Mouse (Mus musculus) intestine, embryonic 15.5 days (tissue): ENCODE results near the gene Morc1. TPM values are rescaled to one million over a fixed set of nuclear protein-coding genes. Genes with fewer than 3 reads are reported as not detected.

ENCODE experiments used
- ATAC-seq: fragments of 200-750 bp; cut with Nextera tagmentation; 2 replicates; pipeline ENCODE4 v1.8.0; 2017; ENCODE audit warnings: moderate TSS enrichment, moderate library complexity
- H3K27ac ChIP-seq: fragments of 300-500 bp; sonication (generic); 2 replicates; pipeline ENCODE4 v1.5.1; 2015; ENCODE audit warnings: mild to moderate bottlenecking, inconsistent platforms
- H3K27me3 ChIP-seq: fragments of 300-500 bp; sonication (generic); replicated peaks from 2 replicates; pipeline ENCODE4 v1.6.1; 2015; ENCODE audit warnings: inconsistent platforms
- H3K36me3 ChIP-seq: fragments of 300-500 bp; sonication (generic); 2 replicates; pipeline ENCODE4 v1.6.1; 2015; ENCODE audit warnings: inconsistent platforms
- H3K4me1 ChIP-seq: fragments of 300-500 bp; sonication (generic); replicated peaks from 2 replicates; pipeline ENCODE4 v1.6.1; 2015; ENCODE audit warnings: inconsistent platforms
- H3K4me2 ChIP-seq: fragments of 300-500 bp; sonication (generic); replicated peaks from 2 replicates; pipeline ENCODE4 v1.6.1; 2015; ENCODE audit warnings: mild to moderate bottlenecking, inconsistent platforms
- H3K4me3 ChIP-seq: fragments of 300-500 bp; sonication (generic); replicated peaks from 2 replicates; pipeline ENCODE4 v1.5.1; 2015; ENCODE audit warnings: inconsistent platforms
- H3K9ac ChIP-seq: fragments of 300-500 bp; sonication (generic); 2 replicates; pipeline ENCODE4 v1.6.1; 2015; ENCODE audit warnings: inconsistent platforms
- H3K9me3 ChIP-seq: fragments of 300-500 bp; sonication (generic); 2 replicates; pipeline ENCODE4 v1.6.1; 2016; ENCODE audit warnings: inconsistent platforms
- WGBS: fragments of 180-500 bp; shearing (Covaris S2); methylation state at CpG from one replicate; pipeline ENCODE4 v1.1.7; 2015; 5-methylcytosine and 5-hydroxymethylcytosine counted together
- polyA plus RNA-seq: library from polyadenylated mRNA; unstranded; fragments of >200 nt; fragmentation: Nextera tagmentation; extraction: Ambion mirVana; gene quantifications from 2 replicates; pipeline ENCODE4 v1.2.1, GENCODE M21; 2015

Gene Morc1
- polyA plus RNA-seq, 1 experiment from 2014 or later: 0.15 TPM

GRCm38 (mm10) chr16:48519569-48519968 is 88.5 kb downstream of the Morc1 start:
- Histone ChIP-seq H3K4me1 (no peaks in the 10 kb centered on the region), H3K4me3 (no peak overlapping the region), H3K9me3 (no peaks in the 10 kb centered on the region), H3K27me3 (no peaks in the 10 kb centered on the region), H3K9ac (no peak overlapping the region), H3K4me2 (no peak overlapping the region), H3K27ac (no peak overlapping the region), H3K36me3 (no peaks in the 10 kb centered on the region)
- ATAC-seq: no peak

GRCm38 (mm10) chr16:48537108-48537507 is 106.1 kb downstream of the Morc1 start:
- Histone ChIP-seq H3K4me3 (no peak overlapping the region), H3K27me3 (no peaks in the 10 kb centered on the region), H3K9me3 (no peaks in the 10 kb centered on the region), H3K27ac (no peak overlapping the region), H3K36me3 (no peaks in the 10 kb centered on the region), H3K9ac (no peak overlapping the region), H3K4me2 (no peak overlapping the region), H3K4me1 (no peaks in the 10 kb centered on the region)
- 81% methylated on average over 5 of the region's 5 CpGs for WGBS
- ATAC-seq: no peak

GRCm38 (mm10) chr16:48562290-48563080 is 131.4 kb downstream of the Morc1 start:
- Histone ChIP-seq H3K27ac (no peak overlapping the region), H3K4me2 (no peak overlapping the region), H3K4me1 (no peaks in the 10 kb centered on the region), H3K9me3 (no peaks in the 10 kb centered on the region), H3K27me3 (no peaks in the 10 kb centered on the region), H3K9ac (no peak overlapping the region), H3K4me3 (no peak overlapping the region), H3K36me3 (no peaks in the 10 kb centered on the region)
- no peak for ATAC-seq
- WGBS: 53% methylated on average over 11 of the region's 11 CpGs

GRCm38 (mm10) chr16:48570354-48570753 is 139.3 kb downstream of the Morc1 start:
- Histone ChIP-seq H3K27me3 (no peaks in the 10 kb centered on the region), H3K4me2 (no peak overlapping the region), H3K9ac (no peak overlapping the region), H3K27ac (no peak overlapping the region), H3K4me1 (no peaks in the 10 kb centered on the region), H3K4me3 (no peak overlapping the region), H3K9me3 (no peaks in the 10 kb centered on the region), H3K36me3 (no peaks in the 10 kb centered on the region)
- 17% methylated on average over 9 of the region's 9 CpGs for WGBS
- peak; percentile 77 for ATAC-seq

GRCm38 (mm10) chr16:48574072-48574471 is 143.0 kb downstream of the Morc1 start:
- ATAC-seq: no peak
- WGBS: 71% methylated on average over 5 of the region's 5 CpGs
- H3K4me1 ChIP-seq: no peaks in the 10 kb centered on the region
- no peak overlapping the region for H3K27ac ChIP-seq
- H3K27me3 ChIP-seq: no peaks in the 10 kb centered on the region
- H3K4me2 ChIP-seq: no peak overlapping the region
- no peaks in the 10 kb centered on the region for H3K36me3 ChIP-seq
- no peaks in the 10 kb centered on the region for H3K9me3 ChIP-seq
- H3K4me3 ChIP-seq: no peak overlapping the region
- no peak overlapping the region for H3K9ac ChIP-seq

- no peak overlapping the region for H3K27ac ChIP-seq
- H3K9me3 ChIP-seq: no peaks in the 10 kb centered on the region
- H3K4me2 ChIP-seq: no peak overlapping the region
- H3K4me1 ChIP-seq: no peaks in the 10 kb centered on the region
- no peaks in the 10 kb centered on the region for H3K27me3 ChIP-seq
- H3K4me3 ChIP-seq: no peak overlapping the region
- H3K9ac ChIP-seq: no peak overlapping the region
- no peak for ATAC-seq
- WGBS: 67% methylated on average over 3 of the region's 3 CpGs
- H3K36me3 ChIP-seq: no peaks in the 10 kb centered on the region
Measured at GRCm38 (mm10) chr16:48574499-48574898, 143.5 kb downstream of the Morc1 start.

- no peak overlapping the region for H3K9ac ChIP-seq
- H3K4me3 ChIP-seq: no peak overlapping the region
- H3K4me2 ChIP-seq: no peak overlapping the region
- WGBS: 71% methylated on average over 6 of the region's 6 CpGs
- H3K27ac ChIP-seq: no peak overlapping the region
- no peaks in the 10 kb centered on the region for H3K4me1 ChIP-seq
- H3K9me3 ChIP-seq: no peaks in the 10 kb centered on the region
- no peak for ATAC-seq
- no peaks in the 10 kb centered on the region for H3K27me3 ChIP-seq
- H3K36me3 ChIP-seq: no peaks in the 10 kb centered on the region
Measured at GRCm38 (mm10) chr16:48585369-48585768, 154.3 kb downstream of the Morc1 start.

GRCm38 (mm10) chr16:48594457-48594856 is 163.4 kb downstream of the Morc1 start:
- WGBS: 86% methylated on average over 5 of the region's 5 CpGs
- Histone ChIP-seq H3K27ac (no peak overlapping the region), H3K36me3 (no peaks in the 10 kb centered on the region), H3K27me3 (no peaks in the 10 kb centered on the region), H3K9ac (no peak overlapping the region), H3K4me3 (no peak overlapping the region), H3K9me3 (no peaks in the 10 kb centered on the region), H3K4me2 (no peak overlapping the region), H3K4me1 (no peaks in the 10 kb centered on the region)
- ATAC-seq: no peak

- H3K27ac ChIP-seq: no peak overlapping the region
- no peaks in the 10 kb centered on the region for H3K36me3 ChIP-seq
- no peak for ATAC-seq
- no peak overlapping the region for H3K9ac ChIP-seq
- no peaks in the 10 kb centered on the region for H3K27me3 ChIP-seq
- no peaks in the 10 kb centered on the region for H3K4me1 ChIP-seq
- WGBS: 86% methylated on average over 1 of the region's 1 CpGs
- H3K9me3 ChIP-seq: no peaks in the 10 kb centered on the region
- no peak overlapping the region for H3K4me2 ChIP-seq
- no peak overlapping the region for H3K4me3 ChIP-seq
Measured at GRCm38 (mm10) chr16:48595216-48595615, 164.2 kb downstream of the Morc1 start.

- ATAC-seq: peak; percentile 86
- no peaks in the 10 kb centered on the region for H3K4me1 ChIP-seq
- H3K36me3 ChIP-seq: no peaks in the 10 kb centered on the region
- no peak overlapping the region for H3K27ac ChIP-seq
- 59% methylated on average over 2 of the region's 2 CpGs for WGBS
- no peak overlapping the region for H3K4me3 ChIP-seq
- H3K4me2 ChIP-seq: no peak overlapping the region
- H3K27me3 ChIP-seq: no peaks in the 10 kb centered on the region
- no peak overlapping the region for H3K9ac ChIP-seq
- H3K9me3 ChIP-seq: no peaks in the 10 kb centered on the region
Measured at GRCm38 (mm10) chr16:48603735-48604211, 172.7 kb downstream of the Morc1 start.

- Histone ChIP-seq H3K27me3 (no peaks in the 10 kb centered on the region), H3K27ac (no peak overlapping the region), H3K9ac (no peak overlapping the region), H3K4me2 (no peak overlapping the region), H3K4me3 (no peak overlapping the region), H3K36me3 (no peaks in the 10 kb centered on the region), H3K4me1 (no peaks in the 10 kb centered on the region), H3K9me3 (no peaks in the 10 kb centered on the region)
- no peak for ATAC-seq
- 51% methylated on average over 4 of the region's 4 CpGs for whole genome bisulfite sequencing
Measured at GRCm38 (mm10) chr16:48606476-48607038, 175.5 kb downstream of the Morc1 start.

GRCm38 (mm10) chr16:48608224-48608623 is 177.2 kb downstream of the Morc1 start:
- H3K27ac ChIP-seq: no peak overlapping the region
- no peaks in the 10 kb centered on the region for H3K9me3 ChIP-seq
- no peaks in the 10 kb centered on the region for H3K36me3 ChIP-seq
- H3K27me3 ChIP-seq: no peaks in the 10 kb centered on the region
- no peak for ATAC-seq
- WGBS: 92% methylated on average over 3 of the region's 3 CpGs
- H3K4me2 ChIP-seq: no peak overlapping the region
- H3K4me3 ChIP-seq: no peak overlapping the region
- H3K9ac ChIP-seq: no peak overlapping the region
- H3K4me1 ChIP-seq: no peaks in the 10 kb centered on the region

GRCm38 (mm10) chr16:48610866-48611265 is 179.8 kb downstream of the Morc1 start:
- H3K4me1 ChIP-seq: no peaks in the 10 kb centered on the region
- H3K9me3 ChIP-seq: no peaks in the 10 kb centered on the region
- no peaks in the 10 kb centered on the region for H3K27me3 ChIP-seq
- no peak for ATAC-seq
- no peak overlapping the region for H3K9ac ChIP-seq
- no peaks in the 10 kb centered on the region for H3K36me3 ChIP-seq
- 20% methylated on average over 1 of the region's 1 CpGs for WGBS
- H3K4me3 ChIP-seq: no peak overlapping the region
- H3K4me2 ChIP-seq: no peak overlapping the region
- no peak overlapping the region for H3K27ac ChIP-seq
